Mouse (Mus musculus) megakaryocyte-erythroid progenitor cell, adult 5-6 weeks (primary cell): ENCODE data around the gene Sdsl. TPM values are rescaled to one million over a fixed set of nuclear protein-coding genes. Genes with fewer than 3 reads are reported as not detected.
A peak's percentile ranks its signal among the peaks of the same experiment; 100 is the strongest.

ENCODE experiments used
- ATAC-seq: replicated peaks from 2 replicates; pipeline ENCODE4 v1.8.0; 2016; ENCODE audit warnings: mild to moderate bottlenecking, inconsistent platforms; ENCODE audit not compliant: severe bottlenecking, poor library complexity, low FRiP score, low TSS enrichment
- total RNA-seq, 2 experiments: library from RNA; stranded (forward) in 1 of 2; stranded (reverse) in 1 of 2; fragments of 200-1000, 215-1000 nt in 1 of 2; fragments of >200 nt in 1 of 2; fragmentation: Nextera tagmentation in 1 of 2; gene quantifications; 2 replicates each; pipeline ENCODE4 v1.2.3; 2014 to 2017

Gene Sdsl
- total RNA-seq, 2 experiments from 2014 or later, result 67.3 to 72.1 TPM

DNA sequence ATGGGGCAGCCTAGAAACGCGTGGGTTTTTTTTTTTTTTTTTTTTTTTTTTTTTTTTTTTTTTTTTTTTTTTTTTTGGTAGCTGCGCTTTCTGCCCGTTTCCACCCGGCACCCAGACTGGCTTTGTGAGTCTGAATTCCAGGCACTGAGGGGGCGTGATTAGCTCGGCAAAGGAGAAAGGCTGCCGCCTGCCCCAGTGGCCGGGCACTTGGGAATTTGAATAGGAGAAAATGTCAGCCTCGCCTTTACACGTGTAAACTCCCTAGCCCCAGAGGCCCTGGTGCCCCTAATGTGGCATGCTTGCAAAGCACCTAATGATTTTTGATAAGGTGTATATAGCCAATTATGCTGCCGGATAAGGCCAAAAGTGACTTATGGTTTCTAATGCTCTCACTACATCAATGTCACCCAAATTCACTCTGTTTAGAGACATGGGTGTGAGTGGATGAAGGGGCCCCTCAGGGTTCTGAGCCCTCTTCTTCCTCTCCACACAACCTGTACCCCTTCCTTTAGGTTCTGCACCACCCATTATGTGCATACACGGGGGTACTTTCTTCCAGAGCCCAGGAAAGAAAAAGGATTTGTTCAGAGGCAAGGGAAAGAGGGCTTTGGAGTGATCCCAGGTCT lies 39.4 kb downstream of the Sdsl start:
- no peak for ATAC-seq

DNA sequence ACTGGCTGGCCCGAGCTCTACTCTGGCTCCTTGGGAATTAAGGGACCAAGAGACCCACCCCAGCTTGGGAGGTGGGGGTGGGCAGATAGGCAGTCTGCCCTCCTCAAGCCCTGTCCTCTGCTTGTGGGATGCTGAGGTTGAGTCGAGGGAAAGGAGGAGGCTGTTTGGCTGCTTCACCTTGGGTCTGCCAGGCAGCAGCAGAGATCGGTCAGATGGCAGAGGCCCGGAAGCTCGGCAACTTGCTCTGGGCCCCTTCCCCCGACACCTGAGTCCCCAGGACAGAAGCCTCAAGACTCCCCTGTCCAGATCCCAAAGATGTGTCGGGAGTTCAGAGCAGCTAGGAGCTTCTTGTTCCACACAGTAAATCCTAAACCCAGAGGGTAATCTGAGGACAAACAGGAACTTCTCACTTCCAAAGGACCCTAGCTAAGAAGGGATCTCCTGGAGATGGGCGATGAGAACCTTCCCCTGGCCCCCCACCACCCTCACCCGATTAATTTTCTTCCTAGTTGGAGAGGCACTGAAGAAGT lies 40.1 kb downstream of the Sdsl start:
- ATAC-seq, result no peak

- ATAC-seq, result no peak
These were observed 40.7 kb downstream of the Sdsl start, which contains the start of gene Lhx5 for GRCm38 (mm10) chr5:120431649-120432485. TSS of gene Lhx5 (plus strand) at chr5:120431699.

DNA sequence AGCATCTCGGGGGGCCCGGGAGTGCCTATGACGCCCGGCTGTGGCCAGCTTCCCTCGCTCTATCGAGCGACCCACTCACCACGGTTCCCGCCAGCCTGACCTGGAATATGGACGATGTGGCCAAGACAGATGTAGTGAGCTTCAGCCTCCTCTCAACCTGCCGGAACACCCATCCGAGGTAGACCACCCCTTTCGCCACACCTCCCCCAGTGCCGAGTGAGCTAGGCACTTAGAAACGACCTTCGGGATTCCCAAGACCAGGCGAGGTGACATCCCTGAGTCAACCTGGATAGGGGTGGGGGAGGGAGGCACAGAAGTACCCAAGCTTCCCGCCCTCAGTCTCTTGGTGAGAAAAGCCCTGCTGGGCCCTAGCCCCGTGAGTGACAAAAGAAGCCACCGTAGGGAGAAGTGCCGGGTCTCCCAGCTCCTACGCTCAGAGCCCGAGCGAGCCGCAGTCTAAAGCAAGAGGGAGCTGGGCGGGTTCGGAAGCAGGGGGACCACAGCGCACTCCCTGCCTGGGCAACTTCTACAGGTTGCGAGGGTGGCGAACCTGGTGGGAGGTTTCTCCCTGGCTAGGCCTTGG lies 41.5 kb downstream of the Sdsl start:
- ATAC-seq, result no peak

DNA sequence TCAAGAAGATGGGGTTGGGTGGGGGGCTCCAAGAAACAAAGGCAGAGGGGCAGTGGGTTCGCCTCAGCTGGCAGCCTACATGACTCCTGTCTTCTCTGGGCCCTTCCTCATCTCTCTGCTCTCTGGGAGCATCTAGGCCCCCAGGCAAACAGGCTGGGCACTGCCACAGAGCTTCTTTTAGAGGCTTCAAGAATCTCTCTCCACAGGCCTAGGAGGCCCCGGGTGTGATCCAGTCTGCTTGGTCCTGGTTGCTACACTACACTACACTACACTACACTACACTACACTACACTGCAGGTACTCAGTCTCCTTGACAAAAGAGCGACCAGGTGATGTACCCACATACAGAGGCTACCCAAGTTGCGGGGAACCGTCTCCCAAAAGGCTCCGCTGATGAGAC lies 42.9 kb downstream of the Sdsl start:
- no peak for ATAC-seq

DNA sequence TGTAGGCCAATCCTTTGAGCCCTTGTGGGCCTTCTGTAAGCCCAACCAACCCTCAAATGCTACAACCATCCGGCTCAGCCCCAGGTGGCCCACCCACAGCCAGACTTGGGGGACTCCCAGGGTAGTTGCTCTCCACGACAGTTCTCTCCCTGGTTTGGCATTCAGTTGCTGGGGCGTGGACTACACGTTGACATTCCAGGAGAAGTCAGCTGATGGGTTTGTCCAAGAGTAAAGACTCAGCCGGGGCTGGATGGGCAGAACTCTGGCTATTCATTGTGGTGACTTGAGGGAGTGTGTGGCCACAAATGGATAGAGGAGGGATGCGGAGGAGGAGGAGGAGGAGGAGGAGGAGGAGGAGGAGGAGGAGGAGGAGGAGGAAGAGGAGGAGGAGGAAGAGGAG lies 43.6 kb downstream of the Sdsl start:
- no peak for ATAC-seq

GRCm38 (mm10) chr5:120428189-120428838 lies 44.3 kb downstream of the Sdsl start:
- ATAC-seq, result no peak

- ATAC-seq, result no peak
These were observed 45.1 kb downstream of the Sdsl start for GRCm38 (mm10) chr5:120427451-120427938.

DNA sequence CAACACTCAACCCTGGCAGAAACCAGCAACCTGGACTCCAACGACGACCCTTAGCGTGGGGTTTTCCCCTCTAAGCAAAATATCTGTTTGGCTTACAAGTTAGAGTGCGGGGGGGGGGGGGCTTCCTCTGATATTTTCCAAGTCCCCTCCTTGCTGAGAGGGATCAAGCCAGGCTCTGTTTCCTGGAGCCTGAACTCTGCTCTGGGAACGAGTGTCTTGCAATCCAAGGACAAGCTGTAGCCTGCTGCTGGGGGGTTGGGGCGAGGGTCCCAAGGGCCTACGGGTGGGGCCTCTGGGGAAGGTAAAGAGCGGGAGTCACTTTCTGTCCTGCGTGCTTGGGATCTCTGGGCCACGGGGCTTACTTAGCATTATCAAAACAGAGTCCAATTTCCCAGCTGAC lies 46.0 kb downstream of the Sdsl start:
- no peak for ATAC-seq

- ATAC-seq, result no peak
These were observed 46.9 kb downstream of the Sdsl start for GRCm38 (mm10) chr5:120425711-120426110.

DNA sequence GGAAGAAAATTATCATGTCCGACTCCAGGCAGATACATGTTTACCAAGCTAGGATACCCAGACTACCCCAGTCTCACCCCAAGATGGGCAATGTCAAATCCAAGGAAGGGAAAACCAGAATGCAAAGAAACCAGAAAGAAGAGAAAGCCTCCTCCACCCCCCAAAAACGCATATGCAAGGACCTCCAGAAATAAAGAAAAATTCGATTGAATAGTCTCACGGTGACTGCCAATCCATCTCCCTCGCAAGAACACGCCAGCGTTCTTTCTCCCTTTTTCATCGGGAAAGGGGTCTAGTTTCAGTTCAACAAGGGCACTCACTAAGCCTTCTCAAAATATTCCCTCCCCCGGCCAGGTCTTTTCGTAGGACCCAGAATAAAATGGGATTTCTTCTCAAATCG lies 48.0 kb downstream of the Sdsl start:
- ATAC-seq, result no peak

DNA sequence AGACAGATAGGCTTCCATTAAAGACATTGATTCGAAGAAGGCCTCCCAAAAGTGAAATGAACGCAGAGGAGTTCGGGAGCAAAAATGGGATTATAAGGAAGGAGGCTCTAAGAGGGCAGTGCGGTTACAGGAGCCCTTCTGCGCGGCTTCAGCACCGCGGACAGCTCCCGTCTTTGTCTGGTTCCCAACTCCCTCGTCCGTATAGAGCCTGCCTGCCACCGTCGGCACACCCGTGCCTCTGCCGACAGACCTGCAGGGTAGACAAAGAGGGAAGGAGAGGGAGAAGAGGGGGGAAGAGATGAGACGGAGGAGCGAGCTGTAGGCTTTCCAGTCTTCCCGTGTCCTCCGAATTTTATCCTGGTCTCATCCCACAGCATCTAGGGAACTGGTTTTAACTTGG lies 48.6 kb downstream of the Sdsl start:
- peak; percentile 91 for ATAC-seq

- ATAC-seq, result no peak
These were observed 52.5 kb downstream of the Sdsl start for GRCm38 (mm10) chr5:120420106-120420505.

DNA sequence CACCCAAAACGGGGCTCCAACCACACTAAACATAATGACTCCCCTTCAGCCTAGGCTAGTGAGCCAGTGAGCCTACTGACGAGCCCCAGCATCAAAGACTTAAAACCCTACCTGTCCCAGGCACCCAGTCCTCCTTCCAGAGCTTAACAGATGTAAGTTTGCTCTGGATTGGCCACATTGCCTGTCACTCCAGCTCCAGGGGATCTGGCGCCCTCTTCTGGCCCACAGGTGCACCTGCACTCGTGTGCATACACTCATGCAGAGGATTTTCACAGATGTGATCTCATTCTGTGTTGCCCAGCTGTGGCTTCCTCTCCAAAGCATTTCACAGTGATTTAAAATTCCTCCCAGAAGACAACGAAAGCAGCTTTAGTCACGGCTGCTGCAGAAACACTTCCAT lies 59.2 kb downstream of the Sdsl start:
- ATAC-seq, result no peak

- ATAC-seq, result no peak
These were observed 62.9 kb downstream of the Sdsl start for GRCm38 (mm10) chr5:120409385-120410378.

- no peak for ATAC-seq
These were observed 63.7 kb downstream of the Sdsl start for GRCm38 (mm10) chr5:120408933-120409332.
